Mouse (Mus musculus) layer of hippocampus, postnatal 14 days (tissue): ENCODE measurements around the gene Zfp426. TPM values are rescaled to one million over a fixed set of nuclear protein-coding genes. Genes with fewer than 3 reads are reported as not detected.
A peak's percentile ranks its signal among the peaks of the same experiment; 100 is the strongest.

ENCODE experiments used
- DNase-seq, 2 experiments: peaks; one replicate each; pipeline ENCODE4 v3.0.0; 2021 to 2022; ENCODE audit warnings: low spot score in 2 of 2, mixed read lengths in 1 of 2
- total RNA-seq, 2 experiments: library from RNA; stranded (reverse); gene quantifications; 2 replicates each; pipeline ENCODE4 v1.2.3; 2021

Zfp426 gene
- total RNA-seq, 2 experiments from 2014 or later, result 31.7 to 34.5 TPM

GRCm38 (mm10) chr9:20459377-20460317 lies 32.9 kb downstream of the Zfp426 start, which contains the start of gene Zfp26:
Zfp26 (minus strand) TSS chr9:20460162.
- DNase-seq, result peak; percentile 81 to 87

DNA sequence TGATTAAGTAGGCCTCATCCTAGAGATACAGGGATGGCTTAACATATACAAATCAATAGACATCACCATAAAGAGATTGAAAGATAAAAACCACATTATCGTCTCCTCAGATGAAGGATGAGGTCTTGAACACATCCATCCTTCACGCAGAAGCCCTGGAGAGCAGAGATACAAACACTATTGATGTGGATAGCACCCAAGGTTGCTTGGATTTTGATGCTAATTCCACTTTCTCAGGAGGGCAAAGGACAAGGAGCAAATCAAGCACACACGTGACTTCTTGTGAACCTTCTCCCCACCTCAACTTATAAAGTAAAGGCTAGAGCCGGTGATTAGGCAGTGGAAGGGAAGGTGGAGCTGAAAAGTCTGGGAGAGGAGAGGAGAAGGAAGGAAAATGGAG lies 38.9 kb downstream of the Zfp426 start:
- no peak for DNase-seq

GRCm38 (mm10) chr9:20451493-20451892 lies 41.1 kb downstream of the Zfp426 start:
- DNase-seq, result no peak

DNA sequence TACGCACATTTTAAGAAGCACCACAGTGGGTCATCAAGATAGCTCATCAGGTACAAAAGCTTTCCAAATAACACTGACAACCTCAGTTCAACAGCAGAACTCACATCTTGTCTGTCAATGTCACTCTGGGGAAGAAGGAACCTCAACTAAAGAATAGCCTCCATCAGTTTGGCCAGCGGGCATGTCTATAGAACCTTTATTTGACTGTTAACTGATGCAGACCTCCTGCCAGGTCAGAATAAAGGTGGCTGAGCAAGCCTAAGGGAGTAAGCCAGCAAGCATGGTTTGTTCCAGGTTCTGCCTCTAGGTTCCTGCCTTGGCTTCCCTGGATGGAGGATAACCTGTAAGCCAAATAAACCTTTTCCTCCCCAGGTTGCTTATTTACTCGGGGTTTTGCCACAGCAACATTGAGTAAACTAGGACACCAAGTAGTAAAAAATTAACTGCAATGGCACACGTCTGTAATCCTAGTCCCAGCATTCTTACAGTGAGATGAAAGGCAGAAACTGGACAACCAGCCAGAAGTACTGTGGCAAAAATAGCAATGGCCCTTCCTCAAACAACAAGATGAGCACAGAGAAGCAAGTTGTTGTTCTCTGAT lies 49.3 kb downstream of the Zfp426 start:
- DNase-seq, result no peak

DNA sequence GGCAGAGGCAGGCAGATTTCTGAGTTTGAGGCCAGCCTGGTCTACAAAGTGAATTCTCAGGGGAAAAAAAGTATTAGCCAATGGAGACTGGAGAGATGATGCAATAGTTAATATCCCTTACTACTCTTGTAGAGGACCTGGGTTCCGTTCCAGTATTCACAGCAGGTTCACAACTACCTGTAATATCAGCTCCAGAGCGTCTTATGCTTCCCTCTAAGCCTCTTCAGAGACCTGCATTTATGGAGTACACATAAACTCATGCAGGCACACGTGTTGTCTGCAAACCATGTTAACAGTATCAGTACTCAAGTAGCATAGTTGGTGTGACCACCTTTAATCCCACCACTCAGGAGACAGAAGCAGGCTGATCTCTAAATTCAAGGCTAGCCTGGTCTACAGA lies 62.5 kb downstream of the Zfp426 start:
- DNase-seq, result no peak

Other genes starting within 250 kb of the Zfp426 start
- not detected for gene Olfr39, start 210.4 kb downstream of the Zfp426 start, total RNA-seq
- not detected for gene Olfr873, start 194.2 kb downstream of the Zfp426 start, total RNA-seq
- gene Olfr18, start 156.7 kb downstream of the Zfp426 start, total RNA-seq, result not detected
- gene Zfp560, start 107.6 kb downstream of the Zfp426 start, total RNA-seq, result 10 to 100 TPM; 12.6 to 13.8 TPM
- gene Zfp26, start 32.6 kb downstream of the Zfp426 start, total RNA-seq, result 10 to 100 TPM; 25.3 to 28.6 TPM
- gene Zfp266, start 28.7 kb upstream of the Zfp426 start, total RNA-seq, result 10 to 100 TPM; 55.8 to 56.1 TPM
- 10 to 100 TPM; 20.6 to 22.8 TPM for gene Zfp846, start 88.5 kb upstream of the Zfp426 start, total RNA-seq
- gene Ubl5, start 150.1 kb upstream of the Zfp426 start, total RNA-seq, result 100 to 1,000 TPM; 310 to 314 TPM
- gene Fbxl12, start 152.0 kb upstream of the Zfp426 start, total RNA-seq, result 10 to 100 TPM; 17.9 to 18.9 TPM
- 10 to 100 TPM; 33.8 to 34.0 TPM for gene Pin1, start 159.3 kb upstream of the Zfp426 start, total RNA-seq